Mouse (Mus musculus) left cerebral cortex, postnatal 10 days (tissue): ENCODE results near the gene Myl4. TPM values are rescaled to one million over a fixed set of nuclear protein-coding genes. Genes with fewer than 3 reads are reported as not detected.
"Not testable (repeated sequence)": the region's sequence is repeated elsewhere in the genome, so short reads cannot be mapped to it uniquely, and the experiment has no call there.

Source experiments
- DNase-seq, 2 experiments: peaks; one replicate each; pipeline ENCODE4 v3.0.0; 2021 to 2022; ENCODE audit warnings: low spot score in 2 of 2, mixed read lengths in 1 of 2; ENCODE audit errors: extremely low spot score in 1 of 2
- intact Hi-C: fragments of 180-260 bp; cut with DNase I; formaldehyde crosslinking; loops from one replicate; pipeline ENCODE4 v1.15.1; 2025
- total RNA-seq, 2 experiments: library from RNA; stranded (reverse); gene quantifications; 2 replicates each; pipeline ENCODE4 v1.2.3; 2021

The Myl4 gene
- total RNA-seq, 2 experiments from 2014 or later = 8.7 to 10.9 TPM

- intact Hi-C loops = no loop called here
- DNase-seq = no peak
These were observed 17.3 kb downstream of the Myl4 start for GRCm38 (mm10) chr11:104567736-104568135.

GRCm38 (mm10) chr11:104568326-104568725, 17.9 kb downstream of the Myl4 start:
- no peak for DNase-seq
- intact Hi-C loops = no loop called here

GRCm38 (mm10) chr11:104570515-104570914, 20.1 kb downstream of the Myl4 start:
- DNase-seq, intact Hi-C loops: not testable (repeated sequence)

GRCm38 (mm10) chr11:104571373-104571772, 20.9 kb downstream of the Myl4 start:
- peak in 1 of 2 experiments; percentile 57 for DNase-seq
- intact Hi-C loops = not testable (repeated sequence)

- intact Hi-C loops = no loop called here
These were observed 21.6 kb downstream of the Myl4 start for GRCm38 (mm10) chr11:104572091-104572490.

GRCm38 (mm10) chr11:104572566-104572965, 22.1 kb downstream of the Myl4 start:
- intact Hi-C loops = no loop called here

More at GRCm38 (mm10) chr11:104572091-104572490, 21.6 kb downstream of the Myl4 start:
- DNase-seq = no peak

GRCm38 (mm10) chr11:104576772-104577612, 26.5 kb downstream of the Myl4 start:
- no peak for DNase-seq
- intact Hi-C loops = no loop called here

More at GRCm38 (mm10) chr11:104572566-104572965, 22.1 kb downstream of the Myl4 start:
- no peak for DNase-seq

GRCm38 (mm10) chr11:104578074-104578473, 27.6 kb downstream of the Myl4 start:
- no peak for DNase-seq
- intact Hi-C loops = no loop called here

GRCm38 (mm10) chr11:104579084-104579483, 28.6 kb downstream of the Myl4 start:
- intact Hi-C loops = no loop called here
- no peak for DNase-seq

GRCm38 (mm10) chr11:104579575-104579974, 29.1 kb downstream of the Myl4 start:
- intact Hi-C loops = no loop called here
- no peak for DNase-seq

- intact Hi-C loops = no loop called here
- no peak for DNase-seq
These were observed 29.6 kb downstream of the Myl4 start for GRCm38 (mm10) chr11:104580091-104580490.

- intact Hi-C loops = no loop called here
- DNase-seq = peak in 1 of 2 experiments; percentile 34
These were observed 30.1 kb downstream of the Myl4 start for GRCm38 (mm10) chr11:104580606-104581005.

- DNase-seq = peak in 1 of 2 experiments; percentile 57
- intact Hi-C loops = no loop called here
These were observed 31.2 kb downstream of the Myl4 start for GRCm38 (mm10) chr11:104581446-104582307.

- DNase-seq = no peak
- intact Hi-C loops = no loop called here
These were observed 31.8 kb downstream of the Myl4 start for GRCm38 (mm10) chr11:104582308-104582606.

- intact Hi-C loops = no loop called here
- no peak for DNase-seq
These were observed 32.3 kb downstream of the Myl4 start for GRCm38 (mm10) chr11:104582630-104583364.

GRCm38 (mm10) chr11:104585495-104585894, 35.0 kb downstream of the Myl4 start:
- intact Hi-C loops = no loop called here
- no peak for DNase-seq

- no peak for DNase-seq
- intact Hi-C loops = no loop called here
These were observed 37.4 kb downstream of the Myl4 start for GRCm38 (mm10) chr11:104587904-104588303.

- DNase-seq = no peak
- intact Hi-C loops = no loop called here
These were observed 38.0 kb downstream of the Myl4 start for GRCm38 (mm10) chr11:104588513-104588912.

GRCm38 (mm10) chr11:104589570-104589969, 39.1 kb downstream of the Myl4 start:
- DNase-seq = no peak
- intact Hi-C loops = no loop called here
